Mouse (Mus musculus) embryonic facial prominence, embryonic 14.5 days (tissue): ENCODE data around the gene Slc6a3. TPM values are rescaled to one million over a fixed set of nuclear protein-coding genes. Genes with fewer than 3 reads are reported as not detected.

Experiments
- ATAC-seq: fragments of 200-750 bp; cut with Nextera tagmentation; 2 replicates; pipeline ENCODE4 v1.8.0; 2017; ENCODE audit warnings: low read depth, moderate number of reproducible peaks, moderate TSS enrichment
- DNase-seq: peaks from one replicate; pipeline ENCODE4 v3.0.0-alpha.2; 2015; ENCODE audit warnings: low spot score
- H3K27ac ChIP-seq: fragments of 300-500 bp; sonication (generic); replicated peaks from 2 replicates; pipeline ENCODE4 v1.5.1; 2014; ENCODE audit warnings: low read depth, mild to moderate bottlenecking, low read length, moderate library complexity
- H3K27me3 ChIP-seq: fragments of 300-500 bp; sonication (generic); replicated peaks from 2 replicates; pipeline ENCODE4 v1.6.1; 2014; ENCODE audit warnings: low read length; ENCODE audit not compliant: control insufficient read depth, insufficient read depth
- H3K36me3 ChIP-seq: fragments of 300-500 bp; sonication (generic); 2 replicates; pipeline ENCODE4 v1.6.1; 2014; ENCODE audit warnings: low read length, mixed read lengths; ENCODE audit not compliant: control insufficient read depth, insufficient read depth
- H3K4me1 ChIP-seq: fragments of 300-500 bp; sonication (generic); 2 replicates; pipeline ENCODE4 v1.6.1; 2014; ENCODE audit warnings: antibody characterized with exemption, low read length; ENCODE audit not compliant: control insufficient read depth, insufficient read depth
- H3K4me2 ChIP-seq: fragments of 300-500 bp; sonication (generic); 2 replicates; pipeline ENCODE4 v1.6.1; 2014; ENCODE audit warnings: low read depth, mild to moderate bottlenecking, low read length, moderate library complexity, mixed read lengths
- H3K4me3 ChIP-seq: fragments of 300-500 bp; sonication (generic); 2 replicates; pipeline ENCODE4 v1.5.1; 2014; ENCODE audit warnings: low read depth, mild to moderate bottlenecking, low read length
- H3K9ac ChIP-seq: fragments of 300-500 bp; sonication (generic); 2 replicates; pipeline ENCODE4 v1.6.1; 2014; ENCODE audit warnings: low read depth, mild to moderate bottlenecking, low read length, moderate library complexity, mixed read lengths
- H3K9me3 ChIP-seq: fragments of 300-500 bp; sonication (generic); 2 replicates; pipeline ENCODE4 v1.6.1; 2016; ENCODE audit warnings: low read length; ENCODE audit not compliant: control insufficient read depth
- WGBS: fragments of 180-500 bp; shearing (Covaris S2); extraction: QIAGEN DNeasy Blood & Tissue Kit; methylation state at CpG from one replicate; pipeline ENCODE4 v1.1.7; 2014; 5-methylcytosine and 5-hydroxymethylcytosine counted together
- polyA plus RNA-seq: library from polyadenylated mRNA; unstranded; fragments of >200 nt; fragmentation: Nextera tagmentation; extraction: Ambion mirVana; gene quantifications from 2 replicates; pipeline ENCODE4 v1.2.1, GENCODE M21; 2014

Gene Slc6a3
- polyA plus RNA-seq, 1 experiment from 2014 or later, result not detected

GRCm38 (mm10) chr13:73535287-73535686, 1.3 kb upstream of the Slc6a3 start:
- DNase-seq, result no peak
- H3K9me3 ChIP-seq, result 0 out of 2 replicates have a peak, but pooled peaks cover 3% of the 10 kb centered on the region
- WGBS, result 51% methylated on average over 3 of the region's 3 CpGs
- no peak overlapping the region for H3K4me3 ChIP-seq
- no peak overlapping the region for H3K4me2 ChIP-seq
- no peak overlapping the region for H3K9ac ChIP-seq
- H3K27ac ChIP-seq, result no peak overlapping the region
- H3K27me3 ChIP-seq, result peaks cover 43% of the 10 kb centered on the region
- no peaks in the 10 kb centered on the region for H3K36me3 ChIP-seq
- ATAC-seq, result no peak
- H3K4me1 ChIP-seq, result no peaks in the 10 kb centered on the region

- peak overlapping the region; percentile 5; the same call in 1 of the 2 replicates for H3K9ac ChIP-seq
- no peaks in the 10 kb centered on the region for H3K36me3 ChIP-seq
- peaks cover 43% of the 10 kb centered on the region for H3K27me3 ChIP-seq
- no peaks in the 10 kb centered on the region for H3K9me3 ChIP-seq
- no peaks in the 10 kb centered on the region for H3K4me1 ChIP-seq
- H3K4me3 ChIP-seq, result peak overlapping the region; percentile 46
- ATAC-seq (no peak), DNase-seq (no peak)
- WGBS, result 15% methylated on average over 13 of the region's 13 CpGs
- no peak overlapping the region for H3K27ac ChIP-seq
- H3K4me2 ChIP-seq, result peak overlapping the region; percentile 83
Measured at GRCm38 (mm10) chr13:73536824-73537223, 277 bp downstream of the Slc6a3 start.

- H3K36me3 ChIP-seq, result no peaks in the 10 kb centered on the region
- H3K9ac ChIP-seq, result no peak overlapping the region
- no peak overlapping the region for H3K4me3 ChIP-seq
- DNase-seq (no peak), ATAC-seq (no peak)
- no peak overlapping the region for H3K4me2 ChIP-seq
- H3K27ac ChIP-seq, result no peak overlapping the region
- H3K27me3 ChIP-seq, result no peaks in the 10 kb centered on the region
- WGBS, result 89% methylated on average over 5 of the region's 5 CpGs
- no peaks in the 10 kb centered on the region for H3K4me1 ChIP-seq
- no peaks in the 10 kb centered on the region for H3K9me3 ChIP-seq
Measured at GRCm38 (mm10) chr13:73564201-73564600, 27.7 kb downstream of the Slc6a3 start.

DNA sequence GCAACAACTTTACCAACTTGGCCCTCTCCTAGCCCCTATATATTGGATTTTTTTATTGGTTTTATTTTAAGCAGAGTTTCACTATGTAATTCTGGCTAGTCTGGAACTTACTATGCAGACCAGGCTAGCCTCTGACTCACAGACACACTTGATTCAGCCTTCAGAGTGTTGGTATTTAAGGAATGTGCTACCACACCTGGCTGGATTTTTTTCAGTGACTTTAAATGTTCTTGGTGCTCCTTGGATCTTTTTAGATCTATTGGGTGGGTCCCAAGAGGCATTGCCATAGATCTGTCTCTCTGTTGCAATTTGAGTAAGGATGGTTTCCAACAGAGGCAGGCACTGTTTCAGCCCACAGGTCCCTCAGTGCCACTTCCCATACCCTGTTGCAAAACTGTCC, 38.5 kb downstream of the Slc6a3 start:
- Histone ChIP-seq H3K9ac (no peak overlapping the region), H3K36me3 (no peaks in the 10 kb centered on the region), H3K4me2 (no peak overlapping the region), H3K27ac (no peak overlapping the region), H3K4me3 (no peak overlapping the region), H3K9me3 (no peaks in the 10 kb centered on the region), H3K27me3 (no peaks in the 10 kb centered on the region), H3K4me1 (no peaks in the 10 kb centered on the region)
- DNase-seq (no peak), ATAC-seq (no peak)

DNA sequence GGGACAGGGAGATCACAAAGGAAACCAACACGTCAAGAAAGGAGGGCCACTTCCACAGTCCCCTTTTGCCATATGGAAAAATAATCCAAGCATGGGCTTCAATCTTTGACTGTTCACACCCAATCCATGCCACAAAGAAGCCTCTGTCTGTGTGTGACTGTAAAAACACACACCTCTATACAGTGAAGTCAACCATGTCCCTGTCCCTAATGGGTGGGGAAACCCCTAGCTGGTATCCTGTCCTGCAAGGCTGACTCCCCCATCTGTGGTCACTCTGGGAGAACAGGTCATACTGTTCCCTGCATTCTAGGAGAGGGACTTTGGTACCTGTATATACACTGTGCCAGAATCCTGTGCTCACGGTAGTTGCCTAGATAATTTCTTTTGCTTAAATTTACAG, 40.7 kb downstream of the Slc6a3 start:
- no peak for DNase-seq

GRCm38 (mm10) chr13:73591488-73591887, 54.9 kb downstream of the Slc6a3 start:
- no peak for DNase-seq
- Histone ChIP-seq H3K9me3 (no peaks in the 10 kb centered on the region), H3K27me3 (no peaks in the 10 kb centered on the region), H3K27ac (no peak overlapping the region), H3K4me3 (no peak overlapping the region), H3K4me2 (no peak overlapping the region), H3K4me1 (no peaks in the 10 kb centered on the region), H3K9ac (no peak overlapping the region), H3K36me3 (no peaks in the 10 kb centered on the region)
- WGBS, result 81% methylated on average over 3 of the region's 3 CpGs
- ATAC-seq, result no peak

More for the DNA sequence above, 40.7 kb downstream of the Slc6a3 start:
- no peak overlapping the region for H3K4me2 ChIP-seq
- no peaks in the 10 kb centered on the region for H3K9me3 ChIP-seq
- WGBS, result 73% methylated on average over 2 of the region's 2 CpGs
- no peak for ATAC-seq
- H3K9ac ChIP-seq, result no peak overlapping the region
- H3K36me3 ChIP-seq, result no peaks in the 10 kb centered on the region
- H3K4me3 ChIP-seq, result no peak overlapping the region
- H3K27ac ChIP-seq, result no peak overlapping the region
- H3K27me3 ChIP-seq, result no peaks in the 10 kb centered on the region
- no peaks in the 10 kb centered on the region for H3K4me1 ChIP-seq

- DNase-seq, result no peak
- no peak for ATAC-seq
- no peak overlapping the region for H3K4me2 ChIP-seq
- no peak overlapping the region for H3K4me3 ChIP-seq
- H3K27me3 ChIP-seq, result no peaks in the 10 kb centered on the region
- 34% methylated on average over 2 of the region's 2 CpGs for WGBS
- no peak overlapping the region for H3K27ac ChIP-seq
- no peaks in the 10 kb centered on the region for H3K4me1 ChIP-seq
- no peaks in the 10 kb centered on the region for H3K36me3 ChIP-seq
- H3K9ac ChIP-seq, result no peak overlapping the region
- H3K9me3 ChIP-seq, result no peaks in the 10 kb centered on the region
Measured at GRCm38 (mm10) chr13:73592546-73592945, 56.0 kb downstream of the Slc6a3 start.

DNA sequence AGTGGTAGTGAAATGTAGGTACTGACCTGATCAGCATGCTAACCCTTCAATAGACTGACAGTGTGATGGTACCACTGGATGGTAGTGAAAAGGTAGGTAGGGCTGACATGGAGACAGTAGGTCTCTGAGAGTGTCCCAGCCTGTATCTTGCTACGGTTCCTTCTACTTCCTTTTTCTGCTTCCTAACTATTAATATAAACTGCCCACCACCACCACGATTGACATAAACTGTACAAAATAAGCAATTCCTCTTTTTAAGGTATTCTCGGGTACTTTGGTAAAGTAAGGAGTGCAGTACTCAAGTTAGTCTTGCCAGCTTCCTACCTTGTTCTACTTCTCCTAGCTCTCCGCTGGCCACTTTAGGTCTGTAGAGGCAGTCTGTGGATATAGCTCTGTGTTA, 59.7 kb downstream of the Slc6a3 start:
- Histone ChIP-seq H3K4me2 (no peak overlapping the region), H3K4me1 (no peaks in the 10 kb centered on the region), H3K36me3 (no peaks in the 10 kb centered on the region), H3K4me3 (no peak overlapping the region), H3K27me3 (no peaks in the 10 kb centered on the region), H3K27ac (no peak overlapping the region), H3K9ac (no peak overlapping the region), H3K9me3 (no peaks in the 10 kb centered on the region)
- WGBS, result 78% methylated on average over 4 of the region's 4 CpGs
- no peak for ATAC-seq
- DNase-seq, result no peak

- H3K4me3 ChIP-seq, result no peak overlapping the region
- H3K27me3 ChIP-seq, result no peaks in the 10 kb centered on the region
- DNase-seq (no peak), ATAC-seq (no peak)
- H3K27ac ChIP-seq, result no peak overlapping the region
- H3K9me3 ChIP-seq, result no peaks in the 10 kb centered on the region
- 75% methylated on average over 4 of the region's 4 CpGs for WGBS
- peaks cover 10% of the 10 kb centered on the region for H3K4me1 ChIP-seq
- no peak overlapping the region for H3K9ac ChIP-seq
- no peak overlapping the region for H3K4me2 ChIP-seq
- H3K36me3 ChIP-seq, result no peaks in the 10 kb centered on the region
Measured at GRCm38 (mm10) chr13:73600217-73600616, 63.7 kb downstream of the Slc6a3 start.
